Mouse (Mus musculus): ENCODE data around the gene Cpt1c.

GRCm38 (mm10) chr7:45002440-45002839 lies 27.8 kb upstream of the Cpt1c start:
- TF ChIP-seq POLR2A (IDR thresholded peaks at IDR 0.05; ENCODE audit: insufficient read depth, low read depth, low read length) (no peak), CTCF (IDR thresholded peaks at IDR 0.05) (no peak), EP300 (IDR thresholded peaks at IDR 0.05; ENCODE audit: insufficient read depth, low read depth, low read length) (no peak)

Data from heart, adult 2 months (tissue).